Mouse (Mus musculus): ENCODE measurements around the gene Glo1.

The Glo1 gene

DNA sequence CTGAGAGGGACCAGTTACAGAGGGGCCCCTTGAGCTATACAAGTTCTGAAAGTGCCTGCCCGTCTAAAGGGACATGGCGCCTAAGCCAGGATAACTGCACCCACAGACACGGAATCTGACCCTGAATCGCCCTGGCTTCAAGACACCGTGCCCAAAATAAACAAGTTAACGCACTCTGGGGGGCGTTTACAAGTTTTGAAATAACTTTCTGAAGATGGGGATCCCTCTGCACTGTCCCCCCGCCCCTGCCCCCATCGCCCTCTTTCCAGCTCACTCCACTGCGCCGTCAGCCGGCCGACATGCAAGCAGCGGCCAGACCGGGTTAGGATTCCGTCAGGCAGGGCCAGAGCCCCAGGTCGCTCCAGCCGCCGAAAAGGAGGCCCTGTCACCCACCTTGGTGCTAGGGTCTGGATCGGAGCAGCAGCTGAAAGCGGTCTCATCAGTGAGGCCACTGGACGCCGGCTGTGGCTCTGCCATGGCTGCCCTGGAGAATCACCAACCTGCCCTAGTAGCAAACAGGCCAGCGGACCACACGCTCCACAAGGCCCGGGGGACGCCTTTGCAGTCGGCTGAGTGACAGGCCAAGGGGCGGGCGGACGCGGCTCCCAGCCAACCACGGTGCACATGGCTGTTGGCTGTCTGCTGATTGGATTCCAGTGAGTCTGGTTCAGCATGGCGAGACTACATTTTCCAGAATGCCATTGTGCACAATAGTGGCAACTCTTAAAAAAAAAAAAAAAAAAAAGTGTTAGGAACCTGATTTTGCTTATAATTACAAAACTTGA lies 14.4 kb downstream of the Glo1 start:
- DNase-seq (ENCODE audit: low spot score): peak; percentile 97

DNA sequence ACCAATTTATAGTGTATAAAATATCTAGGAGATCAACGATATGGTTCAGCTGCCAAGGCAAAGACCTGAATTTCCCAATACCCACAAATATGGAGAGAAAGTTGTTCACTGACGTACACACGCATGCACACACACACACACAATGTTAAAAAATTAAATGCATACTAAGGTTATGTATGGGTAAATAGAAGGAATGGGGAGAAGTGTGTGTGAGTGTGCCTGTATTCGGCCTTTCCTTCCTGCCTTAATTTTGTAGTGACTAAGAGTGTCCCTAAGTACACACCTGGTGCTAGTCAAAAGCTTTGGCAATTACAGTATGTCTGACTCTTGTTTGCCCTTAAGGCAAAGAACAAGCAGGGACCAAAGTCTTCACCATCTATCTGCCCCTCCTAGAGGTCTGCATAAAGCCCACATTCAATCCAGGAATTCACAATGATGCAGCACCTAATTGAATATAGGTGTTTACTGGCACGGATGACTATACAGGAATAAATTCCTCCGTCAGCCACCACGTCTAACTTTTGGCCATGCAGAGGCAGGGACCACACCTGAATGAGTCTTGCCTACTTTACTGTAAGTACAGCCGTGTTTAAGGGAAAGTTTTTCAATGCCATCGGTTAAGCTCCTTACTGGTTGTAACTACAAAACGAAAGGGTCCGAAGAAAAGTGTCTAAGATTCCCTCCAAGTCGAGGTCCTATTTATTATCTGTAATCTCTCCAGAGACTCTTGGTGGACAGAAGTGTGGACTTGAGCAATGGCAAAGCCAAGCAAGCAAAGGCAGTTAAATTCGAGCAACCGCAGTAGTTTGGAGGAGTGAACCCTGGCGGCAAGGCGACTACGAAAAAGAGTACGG lies 15.2 kb downstream of the Glo1 start:
- DNase-seq (ENCODE audit: low spot score): no peak

DNA sequence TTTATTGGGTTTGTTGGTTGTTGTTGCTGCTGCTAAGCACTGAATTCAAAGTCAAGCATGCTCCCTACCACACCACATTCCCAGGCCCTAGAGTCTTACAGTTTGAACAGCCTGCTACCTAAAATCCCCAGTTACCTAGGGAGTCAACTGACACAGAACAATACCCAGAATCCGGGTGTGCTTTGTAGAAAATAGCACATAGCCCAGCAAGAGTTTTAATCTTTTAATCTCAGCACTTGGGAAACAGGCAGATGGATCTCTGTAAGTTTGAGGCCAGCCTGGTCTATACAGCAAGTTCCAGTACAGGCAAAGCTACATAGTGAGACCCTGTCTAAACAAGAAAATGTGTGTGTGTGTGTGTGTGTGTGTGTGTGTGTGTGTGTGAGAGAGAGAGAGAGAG lies 15.9 kb downstream of the Glo1 start:
- no peak for DNase-seq (ENCODE audit: low spot score)

GRCm38 (mm10) chr17:30609980-30610307 lies 16.7 kb downstream of the Glo1 start:
- no peak for DNase-seq (ENCODE audit: low spot score)

DNA sequence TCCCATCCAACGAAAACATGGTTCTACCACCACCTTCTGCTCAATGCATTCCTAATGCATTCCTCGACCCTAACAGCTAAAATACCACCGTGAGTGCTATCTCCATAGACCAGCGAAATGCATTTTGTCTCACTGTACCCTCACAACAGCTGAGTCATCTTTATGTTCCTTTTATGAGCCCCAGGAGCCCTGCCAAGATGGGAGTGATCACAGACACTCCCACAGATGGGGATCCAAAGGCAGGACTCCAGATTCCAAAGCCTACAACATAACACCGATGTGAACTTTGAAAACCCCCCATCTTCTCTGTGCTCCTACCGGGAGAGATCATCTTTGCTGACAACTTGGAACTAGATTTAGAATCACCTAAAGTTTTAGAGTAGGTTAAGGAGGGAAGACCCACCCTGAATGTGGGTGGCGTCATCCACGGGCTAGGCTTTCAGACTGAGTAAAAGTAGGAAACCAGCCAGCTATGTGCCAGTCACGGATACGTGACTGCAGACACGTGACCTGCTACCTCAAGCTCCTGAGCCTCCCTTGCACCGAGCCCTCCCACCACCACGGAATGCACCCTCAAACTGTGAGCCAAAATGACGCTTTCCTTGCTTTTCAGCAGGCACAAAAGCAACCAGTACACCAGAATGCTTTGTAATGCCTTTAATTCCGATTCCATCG lies 17.2 kb downstream of the Glo1 start:
- DNase-seq (ENCODE audit: low spot score): no peak

DNA sequence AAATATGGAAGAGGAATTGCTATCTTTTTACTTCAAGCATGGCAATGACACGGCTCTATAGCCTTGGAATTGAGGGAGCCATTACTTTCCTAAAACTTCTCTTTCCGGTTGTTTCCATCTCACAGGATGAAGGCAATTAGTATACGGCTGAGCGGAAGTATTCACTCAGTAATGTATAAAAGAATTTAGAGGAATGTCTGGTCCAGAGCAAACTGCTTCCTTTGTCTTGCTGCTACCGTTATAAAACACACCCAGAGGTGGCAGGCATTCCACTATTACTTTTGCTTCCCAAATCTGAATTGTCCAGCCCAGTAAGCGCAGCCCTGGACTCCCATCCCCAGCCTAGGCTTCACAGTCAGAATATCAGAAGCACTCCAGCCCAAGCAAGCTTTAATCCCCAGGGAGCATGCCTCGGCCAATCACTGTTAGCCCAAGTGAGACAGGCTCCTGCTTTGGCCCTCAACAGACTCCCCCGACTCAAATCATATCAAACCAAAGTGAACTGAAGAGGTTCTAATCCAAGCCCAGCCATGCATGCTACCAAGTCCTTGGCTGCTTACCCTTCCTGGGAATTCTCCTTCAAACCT lies 18.7 kb downstream of the Glo1 start:
- no peak for DNase-seq (ENCODE audit: low spot score)

- no peak for DNase-seq (ENCODE audit: low spot score)
These were observed 19.3 kb downstream of the Glo1 start for GRCm38 (mm10) chr17:30607330-30607729.

DNA sequence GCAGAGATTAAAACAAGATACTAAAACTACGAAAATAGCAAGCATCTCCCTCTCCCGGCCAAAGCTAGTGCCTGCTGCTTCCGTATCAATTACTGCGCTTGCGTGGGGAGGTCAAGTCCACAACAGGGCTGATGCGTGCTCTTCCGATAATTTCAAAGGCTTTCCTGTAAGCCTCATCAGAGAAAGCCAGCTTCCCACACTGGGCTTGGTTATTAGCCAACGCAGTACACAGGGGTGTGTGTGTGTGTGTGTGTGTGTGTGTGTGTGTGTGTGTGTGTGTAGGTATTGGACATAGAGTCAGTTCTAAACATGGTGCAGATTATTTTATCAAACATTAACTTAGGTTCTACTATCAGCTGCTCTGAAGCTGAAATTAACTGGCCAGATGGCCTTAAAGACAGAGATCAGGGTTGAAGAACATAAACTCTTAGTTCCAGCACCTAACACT lies 20.0 kb downstream of the Glo1 start:
- DNase-seq (ENCODE audit: low spot score): no peak

- DNase-seq (ENCODE audit: low spot score): no peak
These were observed 20.5 kb downstream of the Glo1 start for GRCm38 (mm10) chr17:30606206-30606605.

DNA sequence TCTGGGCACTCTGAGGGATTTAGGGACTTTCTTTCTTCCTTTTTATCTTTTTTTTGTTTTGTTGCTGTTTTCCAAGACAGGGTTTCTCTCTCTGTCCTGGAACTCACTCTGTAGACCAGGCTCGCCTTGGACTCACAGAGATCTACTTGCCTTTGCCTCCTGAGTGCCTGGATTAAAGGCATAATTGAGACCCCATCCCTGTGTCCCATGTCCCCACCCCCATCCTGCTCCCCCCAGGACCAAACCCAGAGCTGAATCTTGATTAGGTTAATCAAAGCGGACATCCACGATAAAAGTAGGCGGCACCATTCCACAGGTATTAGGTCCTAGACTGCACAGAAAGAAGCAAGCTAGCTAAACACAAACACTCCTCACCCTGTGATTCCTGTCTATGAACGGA lies 21.7 kb downstream of the Glo1 start:
- no peak for DNase-seq (ENCODE audit: low spot score)

GRCm38 (mm10) chr17:30604296-30604695 lies 22.4 kb downstream of the Glo1 start:
- DNase-seq (ENCODE audit: low spot score): no peak

GRCm38 (mm10) chr17:30602175-30602574 lies 24.5 kb downstream of the Glo1 start:
- no peak for DNase-seq (ENCODE audit: low spot score)

DNA sequence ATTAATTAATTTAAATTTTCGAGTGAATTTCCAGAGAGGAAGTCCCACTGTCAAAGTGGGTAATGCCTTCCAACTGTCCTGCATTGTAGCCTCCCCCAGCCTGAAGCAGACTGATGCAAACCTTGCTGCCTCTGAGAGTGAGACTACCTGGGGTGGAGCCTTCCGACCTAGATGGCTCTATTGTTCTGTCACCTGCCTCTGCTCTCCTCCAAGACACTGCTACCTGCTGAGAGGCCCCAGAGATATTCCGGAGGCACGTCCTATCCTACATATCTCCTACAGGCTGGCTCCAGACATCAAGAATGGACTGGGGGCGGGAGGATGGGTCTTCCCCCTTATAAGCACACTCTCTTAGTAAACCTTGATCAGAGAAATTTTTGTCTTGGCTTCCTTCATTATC lies 28.4 kb downstream of the Glo1 start:
- DNase-seq (ENCODE audit: low spot score): no peak

GRCm38 (mm10) chr17:30597786-30598185 lies 28.9 kb downstream of the Glo1 start:
- no peak for DNase-seq (ENCODE audit: low spot score)

DNA sequence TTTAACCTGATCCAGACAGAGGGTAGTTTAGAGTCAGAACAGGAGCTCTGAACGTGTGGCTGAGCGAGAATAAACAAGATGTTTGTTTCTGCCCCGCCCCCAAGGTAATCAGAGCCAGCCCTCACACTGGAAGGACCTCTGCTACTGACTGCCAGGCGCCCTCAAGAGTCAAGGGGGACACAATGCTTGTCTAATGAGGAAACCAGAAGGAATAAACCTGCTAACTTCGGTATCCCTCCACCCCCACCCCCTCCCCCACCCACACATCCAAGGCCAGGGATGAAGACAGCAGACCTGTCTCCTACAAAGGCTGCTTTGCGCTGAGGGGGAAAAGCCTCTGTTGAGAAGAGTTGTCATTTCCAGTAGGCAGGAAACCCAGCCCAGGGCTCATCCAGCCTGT lies 31.8 kb downstream of the Glo1 start:
- no peak for DNase-seq (ENCODE audit: low spot score)

DNA sequence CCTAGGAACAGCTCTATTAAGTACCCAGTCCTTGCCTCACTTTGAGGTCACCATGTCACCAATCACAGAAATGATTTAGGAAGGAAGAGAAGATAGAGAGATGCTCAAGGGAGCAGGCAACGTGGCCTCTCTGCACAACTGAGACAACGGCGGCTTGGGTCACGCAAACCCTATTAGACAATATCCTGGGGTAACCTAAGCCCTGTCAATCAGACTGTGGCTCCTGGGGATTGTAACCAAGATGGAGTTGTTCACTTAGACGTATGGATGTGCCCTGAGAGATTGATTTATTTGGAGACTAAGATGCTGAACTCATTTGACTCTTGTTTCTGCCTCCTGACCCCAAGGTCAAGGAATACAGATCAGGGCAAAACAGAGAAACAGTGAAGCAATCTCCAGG lies 32.3 kb downstream of the Glo1 start:
- no peak for DNase-seq (ENCODE audit: low spot score)

DNA sequence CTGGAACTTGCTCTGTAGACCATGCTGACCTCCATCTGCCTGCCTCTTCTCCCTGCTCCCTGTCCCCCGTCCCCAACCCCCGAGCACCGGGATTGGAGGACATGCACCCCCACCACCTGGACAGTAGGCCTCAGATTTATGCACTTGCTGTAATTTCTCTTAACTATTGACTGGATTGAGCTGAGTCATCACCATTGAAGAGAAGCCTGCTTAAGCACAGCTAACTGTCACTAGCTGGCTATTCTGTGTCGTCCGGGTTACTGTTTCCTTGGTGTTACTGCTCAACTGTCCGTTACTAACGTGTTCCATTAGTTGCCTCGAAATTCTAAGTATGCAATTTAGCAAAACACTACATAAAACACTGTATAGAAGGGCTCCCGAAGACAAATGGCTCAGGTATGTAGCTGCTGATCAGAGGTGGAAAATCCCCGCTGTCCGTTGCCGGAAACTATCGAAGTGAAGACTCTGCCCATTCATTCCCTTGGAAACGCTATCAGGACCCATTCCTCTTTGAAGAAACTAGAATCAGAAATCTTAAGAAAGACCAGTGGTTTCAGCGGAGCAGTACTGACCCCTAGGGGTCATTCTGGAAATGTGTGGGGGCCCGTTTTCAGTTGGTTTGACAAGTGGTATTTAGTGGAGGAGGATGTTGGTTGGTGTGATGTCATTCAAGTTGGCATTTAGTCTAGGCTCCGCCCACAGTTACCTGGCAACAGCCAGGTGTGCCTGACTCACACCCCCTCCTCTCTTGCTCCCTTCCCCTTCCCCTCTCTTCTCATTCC lies 36.1 kb downstream of the Glo1 start:
- DNase-seq (ENCODE audit: low spot score): no peak

- DNase-seq (ENCODE audit: low spot score): no peak
These were observed 43.2 kb downstream of the Glo1 start for GRCm38 (mm10) chr17:30583258-30584001.

- no peak for DNase-seq (ENCODE audit: low spot score)
These were observed 44.4 kb downstream of the Glo1 start for GRCm38 (mm10) chr17:30582313-30582712.

GRCm38 (mm10) chr17:30581201-30581600 lies 45.5 kb downstream of the Glo1 start:
- no peak for DNase-seq (ENCODE audit: low spot score)

DNA sequence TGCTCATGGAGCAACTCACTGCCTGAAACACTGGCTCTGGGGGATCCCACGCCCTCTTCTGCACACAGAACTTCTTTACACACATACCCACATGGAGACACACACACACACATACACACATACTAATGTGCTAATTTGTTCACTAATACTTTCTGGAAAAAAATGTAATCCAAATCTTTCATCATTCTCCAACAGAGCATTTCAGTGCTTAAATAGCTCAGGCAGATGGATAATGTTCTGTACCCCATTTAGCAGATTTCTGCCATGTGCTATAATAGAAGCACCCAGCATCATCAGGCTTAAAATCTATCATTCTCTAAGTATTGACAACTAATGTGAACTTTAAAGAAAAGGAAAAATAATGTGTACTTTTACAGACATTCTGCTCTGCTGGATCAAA lies 45.9 kb downstream of the Glo1 start:
- DNase-seq (ENCODE audit: low spot score): no peak
